Mouse (Mus musculus) small intestine, adult 2 months (tissue): ENCODE data around the gene Mgat4e. TPM values are rescaled to one million over a fixed set of nuclear protein-coding genes. Genes with fewer than 3 reads are reported as not detected.

Source experiments
- H3K27ac ChIP-seq: fragments of 200-500 bp; 2 replicates; pipeline ENCODE4 v1.5.1; 2012; ENCODE audit warnings: low read depth, low read length, control low read depth, inconsistent platforms; ENCODE audit not compliant: insufficient read depth
- H3K27me3 ChIP-seq: fragments of 200-500 bp; 2 replicates; pipeline ENCODE4 v1.6.1; 2012; ENCODE audit warnings: mild to moderate bottlenecking, moderate library complexity, low read length, inconsistent platforms; ENCODE audit not compliant: control insufficient read depth, insufficient read depth
- H3K36me3 ChIP-seq: fragments of 200-500 bp; 2 replicates; pipeline ENCODE4 v1.6.1; 2012; ENCODE audit warnings: mild to moderate bottlenecking, low read length, control low read depth, inconsistent platforms; ENCODE audit not compliant: control insufficient read depth, insufficient read depth
- H3K4me1 ChIP-seq: fragments of 200-500 bp; 2 replicates; pipeline ENCODE4 v1.6.1; 2012; ENCODE audit warnings: low read length, inconsistent platforms, mixed read lengths; ENCODE audit not compliant: control insufficient read depth, insufficient read depth, insufficient read length
- H3K4me3 ChIP-seq: fragments of 200-500 bp; 2 replicates; pipeline ENCODE4 v1.5.1; 2012; ENCODE audit warnings: low read depth, mild to moderate bottlenecking, control low read depth, inconsistent platforms, low read length, moderate library complexity
- CTCF ChIP-seq: fragments of 200-500 bp; IDR thresholded peaks from 2 replicates; pipeline ENCODE4 v1.5.1; 2012; ENCODE audit warnings: low read depth, mild to moderate bottlenecking, control low read depth, inconsistent platforms, low read length, moderate library complexity, mixed read lengths; ENCODE audit not compliant: insufficient replicate concordance, insufficient read length; ENCODE audit errors: extremely low read depth
- POLR2A ChIP-seq: fragments of 200-500 bp; IDR thresholded peaks from 2 replicates; pipeline ENCODE4 v1.6.1; 2012; ENCODE audit warnings: low read depth, mild to moderate bottlenecking, control low read depth, inconsistent platforms, low read length, moderate library complexity
- WGBS: fragments of 180-500 bp; shearing (Covaris S2); methylation state at CpG from one replicate; pipeline ENCODE4 v1.1.7; 2018; 5-methylcytosine and 5-hydroxymethylcytosine counted together
- polyA plus RNA-seq: library from polyadenylated mRNA; depleted of rRNA; stranded (reverse); fragments of >200 nt; gene quantifications from 2 replicates; pipeline ENCODE4 v1.2.3, GENCODE M21; 2012

The Mgat4e gene
- polyA plus RNA-seq, 1 experiment, result not detected

DNA sequence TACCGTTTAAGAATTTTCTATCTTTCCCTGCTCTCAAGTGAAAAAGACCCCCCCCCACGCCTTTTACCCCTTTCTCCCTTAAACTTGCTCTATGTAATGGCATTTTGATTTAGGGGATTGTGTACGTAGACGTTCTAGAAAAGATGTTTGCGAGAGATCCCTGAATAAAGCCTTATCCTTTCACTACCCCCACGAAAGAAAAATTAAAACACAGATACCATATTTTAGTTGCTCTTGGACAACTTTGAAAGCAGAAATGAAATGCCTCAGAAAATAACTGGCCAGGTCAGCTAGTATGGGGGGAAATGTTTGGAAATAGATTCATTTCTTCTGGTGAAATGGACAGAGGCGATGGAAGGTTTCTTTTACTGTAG lies 12.3 kb upstream of the Mgat4e start:
- Histone ChIP-seq H3K27me3 (no peaks in the 10 kb centered on the region), H3K27ac (no peak overlapping the region), H3K36me3 (no peaks in the 10 kb centered on the region), H3K4me1 (peaks cover 3% of the 10 kb centered on the region), H3K4me3 (peak overlapping the region; percentile 96)
- TF ChIP-seq POLR2A (no peak), CTCF (no peak)
- WGBS, result 46% methylated on average over 7 of the region's 7 CpGs

DNA sequence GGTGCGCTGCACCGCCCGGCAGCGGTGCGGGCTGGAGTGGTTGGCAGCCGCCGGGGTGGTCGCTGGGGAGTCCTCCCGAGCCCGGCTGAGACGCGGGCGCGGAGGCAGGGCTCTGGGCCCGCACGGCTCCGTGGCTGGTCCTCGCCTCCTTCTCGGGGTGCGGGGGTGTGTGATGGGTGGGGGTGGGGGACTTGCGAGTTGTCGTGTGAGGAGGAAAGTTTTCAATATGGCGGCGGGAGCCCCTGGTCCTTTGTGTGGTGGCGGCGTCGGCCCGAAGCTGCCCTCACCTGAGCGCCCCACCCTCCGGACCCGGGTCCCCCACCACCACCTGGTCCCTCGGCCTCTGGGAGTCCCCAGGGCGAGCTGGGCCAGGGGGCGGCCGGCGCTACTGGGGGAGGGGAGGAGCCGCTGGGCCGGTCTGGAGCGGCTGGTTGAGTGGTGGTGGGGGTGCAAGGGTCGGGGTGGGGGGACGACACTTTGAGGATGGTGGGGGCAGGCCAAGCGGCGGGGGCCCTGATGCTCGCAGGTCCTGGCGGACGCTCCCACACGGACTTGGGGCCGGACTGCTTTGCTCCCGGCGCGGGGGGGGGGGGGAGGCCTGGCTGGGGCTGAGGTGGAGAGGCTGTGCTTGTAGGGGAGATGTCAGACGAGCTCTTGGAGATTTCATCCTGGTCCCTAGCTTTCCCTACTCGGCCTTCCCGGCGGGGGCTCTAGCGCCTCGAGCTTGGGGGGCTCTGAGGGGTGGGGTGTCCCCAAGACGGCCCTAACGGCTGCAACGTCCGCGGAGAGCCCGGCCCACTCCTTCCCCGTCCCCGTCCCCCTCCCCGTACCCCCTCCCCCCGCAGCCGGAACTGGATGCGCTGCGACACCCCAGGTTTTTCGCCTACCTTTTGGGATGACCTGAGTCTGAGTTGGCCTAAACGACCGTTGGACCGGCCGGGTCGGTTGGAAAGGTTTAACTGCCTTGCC lies 11.6 kb upstream of the Mgat4e start:
- Histone ChIP-seq H3K27me3 (no peaks in the 10 kb centered on the region), H3K27ac (peak overlapping the region; percentile 88), H3K4me1 (peaks cover 4% of the 10 kb centered on the region), H3K36me3 (no peaks in the 10 kb centered on the region), H3K4me3 (peak overlapping the region; percentile 96)
- no peak for TF ChIP-seq CTCF
- no peak for TF ChIP-seq POLR2A
- under 1% methylated on average over 74 of the region's 76 CpGs for WGBS

DNA sequence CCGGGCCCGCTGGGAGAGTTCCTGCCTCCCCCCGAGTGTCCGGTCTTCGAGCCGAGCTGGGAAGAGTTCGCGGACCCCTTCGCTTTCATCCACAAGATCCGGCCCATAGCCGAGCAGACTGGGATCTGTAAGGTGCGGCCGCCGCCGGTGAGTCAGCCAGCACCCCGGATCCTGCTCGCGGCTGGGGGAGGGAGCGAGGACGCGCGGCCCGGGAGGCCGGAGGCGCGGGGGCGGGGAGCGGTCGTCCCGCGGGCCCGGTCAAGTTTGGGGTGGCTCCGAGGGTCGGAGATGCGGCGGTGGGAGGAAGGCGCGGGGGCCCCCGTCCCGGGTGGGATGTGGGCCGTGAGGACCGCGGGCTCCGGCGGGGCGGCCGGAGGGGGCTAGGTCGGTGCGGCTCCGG lies 10.9 kb upstream of the Mgat4e start:
- no peak for TF ChIP-seq POLR2A
- TF ChIP-seq CTCF, result no peak
- 1% methylated on average over 40 of the region's 50 CpGs for WGBS
- H3K27ac ChIP-seq, result peak overlapping the region; percentile 88

GRCm38 (mm10) chr1:134559976-134560375 lies 10.5 kb upstream of the Mgat4e start, which contains the start of gene Kdm5b:
TSS of gene Kdm5b (plus strand) at chr1:134560171.
- WGBS, result under 1% methylated on average over 34 of the region's 34 CpGs

More for the DNA sequence above, 10.9 kb upstream of the Mgat4e start:
- Histone ChIP-seq H3K4me1 (peaks cover 11% of the 10 kb centered on the region), H3K27me3 (no peaks in the 10 kb centered on the region), H3K36me3 (no peaks in the 10 kb centered on the region), H3K4me3 (peak overlapping the region; percentile 96)

DNA sequence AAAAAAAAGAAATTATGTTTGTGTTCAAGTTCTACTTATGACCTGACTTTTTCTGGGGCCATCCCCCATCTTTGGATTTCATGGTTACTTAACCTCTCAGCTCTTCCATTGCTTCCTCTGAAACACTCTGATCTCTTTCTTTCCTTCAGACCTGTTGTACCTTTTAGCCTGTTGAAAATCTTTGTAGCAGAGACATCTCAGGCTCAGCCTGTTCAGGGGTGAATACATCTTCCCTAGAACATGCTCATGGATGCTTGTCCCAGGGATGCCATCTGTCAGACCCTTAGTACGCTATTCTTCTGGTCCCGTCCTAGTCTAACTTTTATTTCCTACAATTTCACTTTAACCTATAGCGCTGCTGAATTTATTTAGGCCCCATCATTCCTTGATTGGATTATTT lies 9.7 kb upstream of the Mgat4e start:
- no peak overlapping the region for H3K4me3 ChIP-seq
- H3K36me3 ChIP-seq, result no peaks in the 10 kb centered on the region
- no peak for TF ChIP-seq CTCF
- no peak for TF ChIP-seq POLR2A
- WGBS, result 87% methylated on average over 3 of the region's 3 CpGs
- no peak overlapping the region for H3K27ac ChIP-seq
- H3K27me3 ChIP-seq, result no peaks in the 10 kb centered on the region
- peaks cover 15% of the 10 kb centered on the region for H3K4me1 ChIP-seq

More at GRCm38 (mm10) chr1:134559976-134560375, 10.5 kb upstream of the Mgat4e start, which contains the start of gene Kdm5b:
- Histone ChIP-seq H3K27ac (peak within 1 kb of the TSS; percentile 88), H3K36me3 (no peaks in the 10 kb centered on the region), H3K4me3 (peak within 1 kb of the TSS; percentile 96), H3K27me3 (no peaks in the 10 kb centered on the region), H3K4me1 (peaks cover 15% of the 10 kb centered on the region)
- no peak for TF ChIP-seq CTCF
- peak; percentile 99 for TF ChIP-seq POLR2A

GRCm38 (mm10) chr1:134558511-134558910 lies 9.0 kb upstream of the Mgat4e start:
- Histone ChIP-seq H3K4me3 (no peak overlapping the region), H3K27me3 (no peaks in the 10 kb centered on the region), H3K36me3 (no peaks in the 10 kb centered on the region), H3K4me1 (peaks cover 12% of the 10 kb centered on the region), H3K27ac (no peak overlapping the region)
- 83% methylated on average over 5 of the region's 5 CpGs for WGBS
- TF ChIP-seq CTCF (no peak), POLR2A (no peak)

DNA sequence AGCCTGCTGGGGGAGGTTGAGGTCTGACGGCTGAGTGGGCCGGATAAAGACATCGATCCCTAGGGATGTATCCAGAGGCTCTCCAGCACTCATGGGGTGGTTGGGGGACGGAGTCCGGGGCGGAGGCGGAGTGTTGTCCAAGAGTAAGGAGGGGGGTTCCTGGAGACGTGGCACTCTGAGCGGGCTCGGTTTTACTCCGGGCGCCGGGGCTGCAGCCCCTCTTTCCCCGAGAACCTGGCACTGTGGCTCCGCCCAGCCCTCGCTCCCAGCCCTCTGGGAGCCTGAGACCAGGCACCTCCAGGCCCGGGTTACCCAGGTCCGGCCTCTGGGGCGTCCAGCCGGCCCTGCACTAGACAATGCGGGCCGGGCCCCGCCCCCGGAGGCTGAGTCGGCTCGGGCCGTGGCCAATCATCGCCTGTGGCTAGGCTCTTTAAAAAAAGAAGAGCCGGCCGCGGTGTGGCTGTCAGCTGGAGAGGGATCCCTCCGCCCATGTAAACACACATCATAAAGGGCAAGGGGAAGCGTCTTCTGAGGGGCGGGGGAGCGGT lies 7.3 kb upstream of the Mgat4e start:
- under 1% methylated on average over 35 of the region's 35 CpGs for WGBS
- H3K36me3 ChIP-seq, result no peaks in the 10 kb centered on the region
- TF ChIP-seq POLR2A (peak; percentile 96), CTCF (no peak)

More for the DNA sequence above, 7.3 kb upstream of the Mgat4e start:
- H3K4me1 ChIP-seq, result peaks cover 12% of the 10 kb centered on the region
- H3K27ac ChIP-seq, result peak overlapping the region; percentile 36
- H3K27me3 ChIP-seq, result no peaks in the 10 kb centered on the region
- H3K4me3 ChIP-seq, result peak overlapping the region; percentile 90
